Mouse (Mus musculus): ENCODE results near the gene Socs2. TPM values are rescaled to one million over a fixed set of nuclear protein-coding genes. Genes with fewer than 3 reads are reported as not detected.
"Not testable (repeated sequence)": the region's sequence is repeated elsewhere in the genome, so short reads cannot be mapped to it uniquely, and the experiment has no call there.

Gene Socs2
- polyA plus RNA-seq, 1 experiment from 2014 or later: 19.4 TPM

GRCm38 (mm10) chr10:95392073-95392472, 24.9 kb downstream of the Socs2 start:
- Histone ChIP-seq H3K9ac (ENCODE audit: low read depth, low read length) (no peak overlapping the region), H3K4me2 (no peak overlapping the region), H3K4me3 (ENCODE audit: low read depth, low read length) (no peak overlapping the region), H3K36me3 (ENCODE audit: control insufficient read depth, insufficient read depth, low read length) (no peaks in the 10 kb centered on the region), H3K27ac (ENCODE audit: low read depth, low read length) (no peak overlapping the region), H3K4me1 (replicated peaks; ENCODE audit: control insufficient read depth, insufficient read depth, low read length) (no peaks in the 10 kb centered on the region), H3K27me3 (replicated peaks; ENCODE audit: control insufficient read depth, insufficient read depth, low read length) (peaks cover 7% of the 10 kb centered on the region), H3K9me3 (ENCODE audit: control insufficient read depth, low read length) (no peaks in the 10 kb centered on the region)
- no peak for ATAC-seq (replicated peaks; ENCODE audit: low FRiP score)
- no peak for DNase-seq (ENCODE audit: low spot score)
- 76% methylated on average over 8 of the region's 8 CpGs for WGBS

GRCm38 (mm10) chr10:95390871-95391270, 26.1 kb downstream of the Socs2 start:
- no peaks in the 10 kb centered on the region for H3K36me3 ChIP-seq (ENCODE audit: control insufficient read depth, insufficient read depth, low read length)
- 86% methylated on average over 9 of the region's 9 CpGs for WGBS
- H3K9ac ChIP-seq (ENCODE audit: low read depth, low read length): no peak overlapping the region
- no peaks in the 10 kb centered on the region for H3K27me3 ChIP-seq (replicated peaks; ENCODE audit: control insufficient read depth, insufficient read depth, low read length)
- ATAC-seq (replicated peaks; ENCODE audit: low FRiP score): no peak
- no peak for DNase-seq (ENCODE audit: low spot score)
- no peaks in the 10 kb centered on the region for H3K4me1 ChIP-seq (replicated peaks; ENCODE audit: control insufficient read depth, insufficient read depth, low read length)
- no peaks in the 10 kb centered on the region for H3K9me3 ChIP-seq (ENCODE audit: control insufficient read depth, low read length)
- H3K4me3 ChIP-seq (ENCODE audit: low read depth, low read length): no peak overlapping the region
- H3K4me2 ChIP-seq: no peak overlapping the region
- no peak overlapping the region for H3K27ac ChIP-seq (ENCODE audit: low read depth, low read length)

GRCm38 (mm10) chr10:95389805-95390204, 27.2 kb downstream of the Socs2 start:
- not testable (repeated sequence) for H3K9ac ChIP-seq (ENCODE audit: low read depth, low read length); ATAC-seq (replicated peaks; ENCODE audit: low FRiP score); H3K4me1 ChIP-seq (replicated peaks; ENCODE audit: control insufficient read depth, insufficient read depth, low read length); H3K4me2 ChIP-seq; H3K27me3 ChIP-seq (replicated peaks; ENCODE audit: control insufficient read depth, insufficient read depth, low read length); DNase-seq (ENCODE audit: low spot score); H3K36me3 ChIP-seq (ENCODE audit: control insufficient read depth, insufficient read depth, low read length); H3K9me3 ChIP-seq (ENCODE audit: control insufficient read depth, low read length); H3K4me3 ChIP-seq (ENCODE audit: low read depth, low read length); H3K27ac ChIP-seq (ENCODE audit: low read depth, low read length)
- WGBS: 91% methylated on average over 5 of the region's 5 CpGs

- Histone ChIP-seq H3K27me3 (replicated peaks; ENCODE audit: control insufficient read depth, insufficient read depth, low read length) (no peaks in the 10 kb centered on the region), H3K9ac (ENCODE audit: low read depth, low read length) (no peak overlapping the region), H3K4me3 (ENCODE audit: low read depth, low read length) (no peak overlapping the region), H3K27ac (ENCODE audit: low read depth, low read length) (no peak overlapping the region), H3K9me3 (ENCODE audit: control insufficient read depth, low read length) (no peaks in the 10 kb centered on the region), H3K36me3 (ENCODE audit: control insufficient read depth, insufficient read depth, low read length) (no peaks in the 10 kb centered on the region), H3K4me1 (replicated peaks; ENCODE audit: control insufficient read depth, insufficient read depth, low read length) (no peaks in the 10 kb centered on the region), H3K4me2 (no peak overlapping the region)
- no peak for DNase-seq (ENCODE audit: low spot score)
- ATAC-seq (replicated peaks; ENCODE audit: low FRiP score): no peak
- 70% methylated on average over 23 of the region's 23 CpGs for WGBS
Observed at GRCm38 (mm10) chr10:95388821-95389477, 28.0 kb downstream of the Socs2 start.

- Histone ChIP-seq H3K9ac (ENCODE audit: low read depth, low read length) (no peak overlapping the region), H3K4me1 (replicated peaks; ENCODE audit: control insufficient read depth, insufficient read depth, low read length) (no peaks in the 10 kb centered on the region), H3K4me3 (ENCODE audit: low read depth, low read length) (no peak overlapping the region), H3K9me3 (ENCODE audit: control insufficient read depth, low read length) (no peaks in the 10 kb centered on the region), H3K27ac (ENCODE audit: low read depth, low read length) (no peak overlapping the region), H3K27me3 (replicated peaks; ENCODE audit: control insufficient read depth, insufficient read depth, low read length) (no peaks in the 10 kb centered on the region), H3K4me2 (no peak overlapping the region), H3K36me3 (ENCODE audit: control insufficient read depth, insufficient read depth, low read length) (no peaks in the 10 kb centered on the region)
- WGBS: 83% methylated on average over 6 of the region's 6 CpGs
- ATAC-seq (replicated peaks; ENCODE audit: low FRiP score) (no peak), DNase-seq (ENCODE audit: low spot score) (no peak)
Observed at GRCm38 (mm10) chr10:95386527-95386926, 30.5 kb downstream of the Socs2 start.

- no peaks in the 10 kb centered on the region for H3K9me3 ChIP-seq (ENCODE audit: control insufficient read depth, low read length)
- DNase-seq (ENCODE audit: low spot score) (no peak), ATAC-seq (replicated peaks; ENCODE audit: low FRiP score) (no peak)
- 74% methylated on average over 4 of the region's 4 CpGs for WGBS
- H3K36me3 ChIP-seq (ENCODE audit: control insufficient read depth, insufficient read depth, low read length): no peaks in the 10 kb centered on the region
- no peak overlapping the region for H3K27ac ChIP-seq (ENCODE audit: low read depth, low read length)
- no peaks in the 10 kb centered on the region for H3K4me1 ChIP-seq (replicated peaks; ENCODE audit: control insufficient read depth, insufficient read depth, low read length)
- no peak overlapping the region for H3K9ac ChIP-seq (ENCODE audit: low read depth, low read length)
- H3K27me3 ChIP-seq (replicated peaks; ENCODE audit: control insufficient read depth, insufficient read depth, low read length): no peaks in the 10 kb centered on the region
- no peak overlapping the region for H3K4me2 ChIP-seq
- H3K4me3 ChIP-seq (ENCODE audit: low read depth, low read length): no peak overlapping the region
Observed at GRCm38 (mm10) chr10:95385801-95386203, 31.2 kb downstream of the Socs2 start.

GRCm38 (mm10) chr10:95385081-95385480, 31.9 kb downstream of the Socs2 start:
- Histone ChIP-seq H3K4me2 (no peak overlapping the region), H3K9me3 (ENCODE audit: control insufficient read depth, low read length) (no peaks in the 10 kb centered on the region), H3K4me3 (ENCODE audit: low read depth, low read length) (no peak overlapping the region), H3K27me3 (replicated peaks; ENCODE audit: control insufficient read depth, insufficient read depth, low read length) (no peaks in the 10 kb centered on the region), H3K4me1 (replicated peaks; ENCODE audit: control insufficient read depth, insufficient read depth, low read length) (no peaks in the 10 kb centered on the region), H3K36me3 (ENCODE audit: control insufficient read depth, insufficient read depth, low read length) (no peaks in the 10 kb centered on the region), H3K9ac (ENCODE audit: low read depth, low read length) (no peak overlapping the region), H3K27ac (ENCODE audit: low read depth, low read length) (no peak overlapping the region)
- no peak for ATAC-seq (replicated peaks; ENCODE audit: low FRiP score)
- WGBS: 63% methylated on average over 1 of the region's 1 CpGs
- no peak for DNase-seq (ENCODE audit: low spot score)

- no peak overlapping the region for H3K9ac ChIP-seq (ENCODE audit: low read depth, low read length)
- 78% methylated on average over 8 of the region's 8 CpGs for WGBS
- H3K4me1 ChIP-seq (replicated peaks; ENCODE audit: control insufficient read depth, insufficient read depth, low read length): no peaks in the 10 kb centered on the region
- DNase-seq (ENCODE audit: low spot score): no peak
- no peak overlapping the region for H3K27ac ChIP-seq (ENCODE audit: low read depth, low read length)
- H3K27me3 ChIP-seq (replicated peaks; ENCODE audit: control insufficient read depth, insufficient read depth, low read length): no peaks in the 10 kb centered on the region
- H3K4me3 ChIP-seq (ENCODE audit: low read depth, low read length): no peak overlapping the region
- no peak for ATAC-seq (replicated peaks; ENCODE audit: low FRiP score)
- H3K4me2 ChIP-seq: no peak overlapping the region
- H3K9me3 ChIP-seq (ENCODE audit: control insufficient read depth, low read length): no peaks in the 10 kb centered on the region
- no peaks in the 10 kb centered on the region for H3K36me3 ChIP-seq (ENCODE audit: control insufficient read depth, insufficient read depth, low read length)
Observed at GRCm38 (mm10) chr10:95384446-95384845, 32.5 kb downstream of the Socs2 start.

GRCm38 (mm10) chr10:95373340-95373739, 43.6 kb downstream of the Socs2 start:
- ATAC-seq (replicated peaks; ENCODE audit: low FRiP score) (no peak), DNase-seq (ENCODE audit: low spot score) (no peak)
- no peak overlapping the region for H3K9ac ChIP-seq (ENCODE audit: low read depth, low read length)
- 90% methylated on average over 6 of the region's 6 CpGs for WGBS
- H3K36me3 ChIP-seq (ENCODE audit: control insufficient read depth, insufficient read depth, low read length): no peaks in the 10 kb centered on the region
- H3K4me2 ChIP-seq: no peak overlapping the region
- no peak overlapping the region for H3K4me3 ChIP-seq (ENCODE audit: low read depth, low read length)
- no peaks in the 10 kb centered on the region for H3K4me1 ChIP-seq (replicated peaks; ENCODE audit: control insufficient read depth, insufficient read depth, low read length)
- H3K9me3 ChIP-seq (ENCODE audit: control insufficient read depth, low read length): no peaks in the 10 kb centered on the region
- H3K27me3 ChIP-seq (replicated peaks; ENCODE audit: control insufficient read depth, insufficient read depth, low read length): no peaks in the 10 kb centered on the region
- H3K27ac ChIP-seq (ENCODE audit: low read depth, low read length): no peak overlapping the region
